Mouse (Mus musculus) A20 (cell line): ENCODE data around the gene Slc1a3.

Experiments
- DNase-seq: peaks from one replicate; pipeline ENCODE4 v3.0.0-alpha.2; 2011; ENCODE audit warnings: low read depth, low spot score

Gene Slc1a3

DNA sequence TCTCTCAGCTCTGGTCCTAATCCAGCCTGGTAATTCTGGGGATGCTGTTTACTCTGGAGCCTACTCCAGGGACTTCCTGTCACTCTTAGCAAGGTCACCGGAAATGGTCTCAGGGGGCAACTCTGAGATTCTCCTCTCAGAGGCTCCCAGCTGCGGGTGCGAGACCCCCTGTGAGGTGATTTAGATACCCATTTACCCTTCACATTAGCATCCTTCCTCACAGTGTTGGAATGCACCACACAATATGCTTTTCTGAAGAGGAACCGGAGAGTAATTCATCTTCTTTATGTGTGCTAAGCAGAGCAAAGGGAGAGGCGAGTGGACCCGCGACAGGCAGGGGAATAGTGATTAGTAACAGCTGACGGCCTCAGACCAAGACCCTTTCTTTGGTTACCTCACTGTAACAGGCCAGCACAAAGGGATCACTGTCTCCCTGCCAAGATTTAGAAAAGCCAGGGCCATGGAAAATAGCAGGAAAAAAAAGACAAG lies 51.0 kb downstream of the Slc1a3 start:
- no peak for DNase-seq

DNA sequence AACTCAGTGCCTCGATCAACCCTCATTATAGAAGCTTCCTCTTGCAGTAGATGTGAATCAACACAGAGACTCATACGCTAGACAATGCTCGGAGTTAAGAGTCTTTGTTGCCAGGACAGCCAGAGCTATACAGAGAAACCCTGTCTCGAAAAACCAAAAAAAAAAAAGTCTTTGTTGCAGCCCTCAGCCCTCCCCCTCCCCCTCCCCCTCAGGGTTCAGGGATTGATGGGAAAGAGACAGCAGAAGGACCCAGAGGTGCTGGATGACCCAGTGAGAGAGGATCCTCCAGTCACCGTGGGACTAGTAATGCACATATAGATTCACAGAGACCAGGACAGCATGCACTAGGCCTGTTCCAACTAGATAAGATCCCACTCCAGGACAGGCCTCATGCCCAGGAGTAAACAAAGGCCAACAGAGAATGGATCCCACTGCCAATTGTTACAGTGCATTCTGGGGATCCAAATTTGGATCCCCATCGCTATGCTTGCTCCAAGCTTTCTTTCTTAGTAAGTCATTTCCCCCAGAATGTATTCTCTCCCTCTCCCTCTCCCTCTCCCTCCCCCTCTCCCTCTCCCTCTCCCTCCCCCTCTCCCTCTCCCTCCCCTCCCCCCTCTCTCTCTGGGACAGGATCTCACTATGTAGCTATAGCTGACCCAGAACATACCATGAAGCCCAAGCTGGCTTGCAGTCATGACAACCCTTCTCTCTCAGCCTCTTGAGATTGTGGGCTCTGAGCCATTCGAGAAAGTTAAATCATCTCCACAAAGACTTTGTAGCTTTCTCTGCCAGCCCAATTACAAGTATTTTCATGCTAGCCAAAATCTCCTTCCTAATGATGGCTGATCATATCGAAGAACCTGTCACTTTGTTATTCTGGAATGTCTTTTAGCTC lies 52.2 kb downstream of the Slc1a3 start:
- no peak for DNase-seq

DNA sequence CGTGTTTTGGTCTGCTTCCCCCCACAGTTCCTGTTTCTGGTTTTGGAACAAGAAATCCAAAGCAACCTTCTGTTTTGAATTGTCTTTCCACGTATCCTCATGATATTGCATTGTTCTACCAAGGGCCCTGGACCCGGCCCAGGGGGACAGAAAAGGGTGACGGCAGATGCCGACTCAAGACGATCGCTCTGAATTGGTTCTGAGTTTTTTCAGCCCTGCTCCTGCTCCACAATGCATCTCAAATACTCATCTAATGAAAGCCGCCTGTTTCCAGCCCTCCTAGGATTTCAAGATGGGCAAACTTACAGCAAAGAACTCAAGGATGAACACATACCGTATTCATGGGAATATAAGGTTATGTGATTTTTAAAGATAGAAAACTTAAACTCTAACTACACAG lies 55.3 kb downstream of the Slc1a3 start:
- no peak for DNase-seq

GRCm38 (mm10) chr15:8652637-8653036 lies 57.9 kb downstream of the Slc1a3 start:
- no peak for DNase-seq

GRCm38 (mm10) chr15:8643997-8644692 lies 66.4 kb downstream of the Slc1a3 start:
- DNase-seq = no peak

DNA sequence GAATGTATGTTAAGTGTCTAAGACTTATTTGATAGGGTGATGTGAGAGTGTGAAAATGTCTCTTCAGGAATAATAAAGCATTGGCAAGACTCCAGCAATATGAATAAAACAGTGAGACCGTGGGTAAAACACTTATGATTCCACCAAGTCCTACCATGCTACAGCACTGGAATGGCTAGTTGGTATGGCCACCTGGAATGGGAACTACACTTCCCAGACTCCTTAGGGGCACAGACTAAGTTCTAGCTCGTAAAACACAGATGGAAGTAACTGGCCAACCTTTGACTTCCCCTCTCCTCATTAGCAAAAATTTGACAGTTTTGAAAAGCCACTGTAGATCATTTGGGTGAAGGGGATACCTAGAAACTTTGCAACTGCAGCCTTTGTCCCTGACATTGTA lies 70.7 kb downstream of the Slc1a3 start:
- DNase-seq = no peak

GRCm38 (mm10) chr15:8638568-8639325 lies 71.8 kb downstream of the Slc1a3 start:
- DNase-seq = no peak

- no peak for DNase-seq
Measured at GRCm38 (mm10) chr15:8637283-8637682, 73.3 kb downstream of the Slc1a3 start.

- no peak for DNase-seq
Measured at GRCm38 (mm10) chr15:8635974-8636373, 74.6 kb downstream of the Slc1a3 start.

DNA sequence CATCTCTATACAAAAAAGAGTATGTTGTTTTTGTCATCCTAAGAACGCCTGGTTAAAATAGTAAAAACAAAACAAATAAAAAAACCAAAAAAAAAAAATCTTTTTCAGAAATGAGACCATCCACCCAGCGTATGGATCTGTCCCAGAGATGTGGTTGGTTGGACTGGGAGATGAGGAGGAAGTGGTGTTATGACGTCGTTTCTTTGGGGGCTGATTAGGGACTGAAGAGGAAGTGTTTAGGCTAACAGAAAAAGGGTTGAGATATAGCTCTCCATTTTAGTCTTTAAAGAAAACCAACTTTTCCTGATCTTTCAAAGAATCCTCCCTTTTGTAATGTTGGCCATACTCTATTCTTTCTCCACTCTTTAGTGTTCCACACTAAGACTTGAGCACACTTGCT lies 75.8 kb downstream of the Slc1a3 start:
- DNase-seq = no peak

- DNase-seq = no peak
Measured at GRCm38 (mm10) chr15:8634355-8634754, 76.2 kb downstream of the Slc1a3 start.

- peak; percentile 75 for DNase-seq
Measured at GRCm38 (mm10) chr15:8633375-8633774, 77.2 kb downstream of the Slc1a3 start.

GRCm38 (mm10) chr15:8632361-8632760 lies 78.2 kb downstream of the Slc1a3 start:
- no peak for DNase-seq

- peak; percentile 57 for DNase-seq
Measured at GRCm38 (mm10) chr15:8629317-8629831, 81.2 kb downstream of the Slc1a3 start.

DNA sequence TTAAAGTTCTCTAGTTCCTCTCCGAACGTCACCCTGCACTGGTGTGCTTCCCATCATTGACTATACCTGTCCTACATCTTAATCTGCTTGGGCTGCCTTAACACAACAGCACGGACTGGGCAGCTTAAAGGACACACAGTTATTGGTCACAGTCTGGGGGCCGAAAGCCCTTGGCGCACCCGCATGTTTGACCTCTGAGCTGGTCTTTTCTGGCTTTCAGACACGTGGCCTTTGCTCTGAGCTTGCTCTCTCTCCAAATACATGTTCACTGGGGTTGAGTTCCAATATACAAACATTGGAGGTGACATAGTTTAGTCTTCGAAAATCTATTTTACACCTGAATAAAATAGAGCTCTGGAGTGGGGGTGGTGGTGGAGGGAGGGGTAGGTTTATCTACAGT lies 82.4 kb downstream of the Slc1a3 start:
- DNase-seq = no peak

DNA sequence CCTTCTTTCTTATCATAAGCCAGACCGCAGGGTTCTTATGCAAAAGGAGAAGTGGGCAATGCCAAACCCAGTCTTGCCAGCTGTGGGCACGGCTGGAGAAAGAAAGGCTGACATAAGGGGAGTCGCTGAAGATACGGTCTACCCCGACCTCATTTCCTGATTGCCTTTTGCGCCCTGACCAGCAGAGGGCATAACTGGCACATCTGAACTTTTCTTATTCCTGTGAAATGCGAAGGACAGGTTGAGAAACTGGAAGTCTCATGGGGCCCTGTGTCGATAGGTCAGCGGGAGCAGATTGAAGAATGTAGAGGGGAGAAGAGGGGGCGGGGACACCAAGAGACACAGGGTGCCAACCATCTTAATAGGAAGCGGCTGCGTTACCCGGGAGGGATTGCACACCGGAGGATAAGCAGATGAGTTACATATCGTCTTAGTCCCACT lies 83.4 kb downstream of the Slc1a3 start:
- DNase-seq = peak; percentile 87

- peak; percentile 83 for DNase-seq
Measured at GRCm38 (mm10) chr15:8625370-8625769, 85.2 kb downstream of the Slc1a3 start.

GRCm38 (mm10) chr15:8623879-8624278 lies 86.7 kb downstream of the Slc1a3 start:
- peak; percentile 46 for DNase-seq

GRCm38 (mm10) chr15:8619479-8620026 lies 91.0 kb downstream of the Slc1a3 start:
- DNase-seq = no peak

DNA sequence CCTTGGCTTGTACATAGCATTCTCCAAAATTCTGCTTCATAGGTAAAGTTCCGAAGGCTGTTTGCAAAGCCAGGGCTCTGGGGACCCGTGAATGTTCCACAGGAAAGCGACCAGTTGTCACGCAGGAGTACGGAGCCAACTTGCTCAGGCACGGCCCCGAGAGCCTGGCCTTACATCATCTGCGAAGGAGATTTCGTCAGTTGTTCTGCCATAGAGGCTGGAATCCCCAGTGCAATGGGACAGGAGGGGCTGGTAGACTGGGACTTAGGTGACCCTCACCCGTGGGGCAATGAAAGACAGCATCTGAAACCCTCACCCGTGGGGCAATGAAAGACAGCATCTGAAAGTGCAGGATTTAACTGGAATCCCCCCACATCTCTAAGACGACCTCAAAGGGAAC lies 94.3 kb downstream of the Slc1a3 start:
- DNase-seq = no peak

GRCm38 (mm10) chr15:8615511-8616224 lies 94.9 kb downstream of the Slc1a3 start:
- peak; percentile 74 for DNase-seq
